Comparison of ENCODE assay signal across 10 mouse cellular contexts in genomic region chr7:34826255-34826909, GRCm38 (mm10). TPM values are rescaled to one million over a fixed set of nuclear protein-coding genes. Genes with fewer than 3 reads are reported as not detected.
DNase-seq lines count a peak whose midpoint lies in the region; ATAC-seq and TF ChIP-seq lines count a peak whose summit lies in the region.
"Had no signal": no experiment of that assay in that cellular context is flagged by ENCODE, and none has a peak within 500 bp of the region (broad histone marks: within the 10 kb centered on the region; RNA-seq: fewer than 3 reads in every experiment).

No protein-coding gene starts in this region.

- H3K36me3 ChIP-seq in intestine, postnatal 0 days (ENCODE audit: control insufficient read depth, insufficient read depth): no peaks in the 10 kb centered on the region
- H3K36me3 ChIP-seq in intestine, embryonic 15.5 days: no peaks in the 10 kb centered on the region
- H3K36me3 ChIP-seq in liver, embryonic 14.5 days (replicated peaks; ENCODE audit: control insufficient read depth, insufficient read depth, low read depth): no peaks in the 10 kb centered on the region
- H3K36me3 ChIP-seq: liver, embryonic 15.5 days had no signal

- no peak overlapping the region for H3K4me2 ChIP-seq in intestine, postnatal 0 days (replicated peaks; ENCODE audit: low read depth)
- no peak overlapping the region for H3K4me2 ChIP-seq in intestine, embryonic 15.5 days (replicated peaks)
- no peak overlapping the region for H3K4me2 ChIP-seq in liver, embryonic 14.5 days (ENCODE audit: low read depth)
- H3K4me2 ChIP-seq: liver, embryonic 15.5 days had no signal

- WGBS in intestine, postnatal 0 days: 57% methylated on average over 3 of the region's 3 CpGs
- WGBS in intestine, embryonic 15.5 days: 38% methylated on average over 3 of the region's 3 CpGs
- WGBS in liver, embryonic 14.5 days (ENCODE audit: insufficient replicate concordance): 20% methylated on average over 3 of the region's 3 CpGs

- H3K9me3 ChIP-seq in intestine, postnatal 0 days (ENCODE audit: control insufficient read depth): no peaks in the 10 kb centered on the region
- H3K9me3 ChIP-seq in intestine, embryonic 15.5 days: no peaks in the 10 kb centered on the region
- no peaks in the 10 kb centered on the region for H3K9me3 ChIP-seq in liver, embryonic 14.5 days (ENCODE audit: control insufficient read depth, low read length)
- H3K9me3 ChIP-seq: liver, embryonic 15.5 days had no signal

- no peaks in the 10 kb centered on the region for H3K27me3 ChIP-seq in intestine, postnatal 0 days (replicated peaks; ENCODE audit: control insufficient read depth, insufficient read depth, low read length)
- no peaks in the 10 kb centered on the region for H3K27me3 ChIP-seq in intestine, embryonic 15.5 days (replicated peaks)
- H3K27me3 ChIP-seq in liver, embryonic 14.5 days (ENCODE audit: control insufficient read depth, insufficient read depth, low read length): no peaks in the 10 kb centered on the region
- H3K27me3 ChIP-seq: liver, embryonic 15.5 days had no signal

- ATAC-seq in intestine, postnatal 0 days: no peak
- no peak for ATAC-seq in intestine, embryonic 15.5 days
- no peak for ATAC-seq in liver, embryonic 14.5 days (ENCODE audit: insufficient read depth)
- ATAC-seq in frontal cortex, adult (ENCODE audit: low TSS enrichment): no peak

- no peak overlapping the region for H3K4me3 ChIP-seq in intestine, postnatal 0 days (ENCODE audit: low read depth, low read length)
- no peak overlapping the region for H3K4me3 ChIP-seq in intestine, embryonic 15.5 days (replicated peaks)
- no peak overlapping the region for H3K4me3 ChIP-seq in liver, embryonic 14.5 days (ENCODE audit: insufficient read depth in 1 of 2, low read depth in 2 of 2, low read length in 2 of 2)
- H3K4me3 ChIP-seq: liver, embryonic 15.5 days had no signal

- DNase-seq in A20 (ENCODE audit: low read depth, low spot score) (peak; percentile 70), MEL-GATA-1-ER (ENCODE audit: extremely low read depth, low read depth) (peak; percentile 8)
- DNase-seq in liver, embryonic 14.5 days (ENCODE audit: low read depth in 3 of 3, low spot score in 3 of 3): no peak
- DNase-seq in right cerebral cortex, adult 2 months (ENCODE audit: low spot score in 2 of 2): no peak
- no peak for DNase-seq in frontal cortex, postnatal 10 days (ENCODE audit: low spot score in 2 of 2)
- DNase-seq: spleen, adult 18-20 months had no signal

- TF ChIP-seq CTCF in intestine, postnatal 0 days (IDR thresholded peaks at IDR 0.05; ENCODE audit: low read depth): peak; percentile 37
- peak; percentile 86 for TF ChIP-seq CTCF in liver, embryonic 14.5 days (IDR thresholded peaks at IDR 0.05; ENCODE audit: low read depth)

- H3K9ac ChIP-seq in intestine, postnatal 0 days (ENCODE audit: low read depth, low read length): no peak overlapping the region
- H3K9ac ChIP-seq in intestine, embryonic 15.5 days: no peak overlapping the region
- no peak overlapping the region for H3K9ac ChIP-seq in liver, embryonic 14.5 days (replicated peaks)
- H3K9ac ChIP-seq: liver, embryonic 15.5 days had no signal

- no peak overlapping the region for H3K27ac ChIP-seq in intestine, postnatal 0 days (ENCODE audit: low read depth, low read length)
- H3K27ac ChIP-seq in intestine, embryonic 15.5 days: no peak overlapping the region
- H3K27ac ChIP-seq in liver, embryonic 14.5 days: no peak overlapping the region
- H3K27ac ChIP-seq: liver, embryonic 15.5 days had no signal

- no peaks in the 10 kb centered on the region for H3K4me1 ChIP-seq in intestine, postnatal 0 days (replicated peaks; ENCODE audit: control insufficient read depth, insufficient read depth, low read length)
- no peaks in the 10 kb centered on the region for H3K4me1 ChIP-seq in intestine, embryonic 15.5 days (replicated peaks)
- no peaks in the 10 kb centered on the region for H3K4me1 ChIP-seq in liver, embryonic 14.5 days (replicated peaks; ENCODE audit: control insufficient read depth in 2 of 2, insufficient read depth in 2 of 2, low read length in 1 of 2)
- H3K4me1 ChIP-seq: liver, embryonic 15.5 days had no signal

- TF ChIP-seq EP300 in liver, embryonic 14.5 days (IDR thresholded peaks at IDR 0.05; ENCODE audit: low read depth): no peak

RNA-seq across cellular contexts. Expression of gene Chst8, which starts 13.9 kb away (rescaled TPM):
- 2.7 and 3.5 TPM in 2 replicates for polyA plus RNA-seq in intestine, postnatal 0 days (2015; fragmentation: Nextera tagmentation; extraction: Ambion mirVana)
- 3.0 and 3.2 TPM in 2 replicates for polyA plus RNA-seq in intestine, embryonic 15.5 days (2015; fragmentation: Nextera tagmentation; extraction: Ambion mirVana)
- 0.25 and 0.26 TPM in 2 replicates for polyA plus RNA-seq in liver, embryonic 14.5 days (2012; rRNA removed)
- polyA plus RNA-seq in liver, embryonic 14.5 days (2014; fragmentation: Nextera tagmentation; extraction: Ambion mirVana): 0.09 and 0.37 TPM in 2 replicates

Comparison
In these comparisons a context has a peak if more than half of its experiments do, and no peak if none do; other contexts are left out.
1. DNase-seq: peak in A20 (single experiment) and MEL-GATA-1-ER (single experiment); none in liver, embryonic 14.5 days (0 of 3), right cerebral cortex, adult 2 months (0 of 2) and frontal cortex, postnatal 10 days (0 of 2).